Mouse (Mus musculus): ENCODE measurements around the gene Lmx1a.

Lmx1a gene

DNA sequence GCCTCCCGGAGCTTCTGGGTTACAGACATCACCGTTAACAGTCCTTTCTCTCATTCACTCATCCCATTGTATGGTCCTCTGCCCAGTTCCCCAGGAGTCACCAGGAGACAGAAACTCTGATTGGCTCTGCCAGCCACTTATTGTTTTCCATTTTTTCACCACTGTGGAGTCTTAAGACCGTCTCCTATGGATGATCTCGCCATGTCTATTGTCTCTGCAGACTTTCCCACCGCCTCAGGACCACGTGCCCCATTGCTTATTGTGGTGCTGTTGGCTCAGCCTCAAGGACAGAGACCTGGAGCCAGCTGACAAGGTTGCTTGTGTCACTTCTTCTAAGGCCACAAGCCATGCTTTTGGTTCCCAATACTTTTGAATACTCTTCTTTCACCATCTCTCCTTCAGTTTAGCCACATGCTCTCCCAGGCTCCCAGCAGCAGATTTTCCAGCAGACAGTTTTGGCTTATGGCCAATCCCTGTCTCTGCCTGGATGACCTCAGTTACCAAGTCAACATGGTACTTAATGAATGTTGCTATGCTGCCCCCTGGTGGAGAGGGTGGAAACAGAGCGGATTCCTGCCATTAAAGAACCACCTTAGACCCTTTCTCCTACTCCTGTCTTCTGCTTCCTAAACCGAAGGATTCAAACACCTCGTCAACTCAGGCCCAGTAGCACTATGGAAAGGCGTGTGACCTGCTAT lies 92.9 kb downstream of the Lmx1a start:
- DNase-seq (ENCODE audit: low spot score in 2 of 2): peak; percentile 19 to 25

DNA sequence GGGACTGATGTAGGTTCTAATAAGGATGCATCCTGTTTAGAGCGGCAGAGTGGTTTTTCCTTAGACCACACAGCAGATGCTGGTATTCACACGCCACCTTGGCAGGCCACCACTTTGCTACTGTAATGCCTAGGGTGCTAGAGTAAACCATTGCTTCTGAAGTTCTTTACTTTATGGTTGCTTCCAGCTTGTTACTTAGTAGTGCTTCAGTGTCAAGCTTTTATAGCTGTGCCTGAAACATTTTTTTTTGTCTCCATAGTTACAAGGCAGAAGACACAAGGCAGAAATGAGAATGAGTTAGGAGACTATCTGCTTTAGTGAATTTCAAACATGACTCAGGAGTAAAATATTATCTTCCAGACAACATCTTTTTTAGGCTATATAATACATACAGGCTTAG lies 95.0 kb downstream of the Lmx1a start:
- DNase-seq (ENCODE audit: low spot score in 2 of 2): no peak

DNA sequence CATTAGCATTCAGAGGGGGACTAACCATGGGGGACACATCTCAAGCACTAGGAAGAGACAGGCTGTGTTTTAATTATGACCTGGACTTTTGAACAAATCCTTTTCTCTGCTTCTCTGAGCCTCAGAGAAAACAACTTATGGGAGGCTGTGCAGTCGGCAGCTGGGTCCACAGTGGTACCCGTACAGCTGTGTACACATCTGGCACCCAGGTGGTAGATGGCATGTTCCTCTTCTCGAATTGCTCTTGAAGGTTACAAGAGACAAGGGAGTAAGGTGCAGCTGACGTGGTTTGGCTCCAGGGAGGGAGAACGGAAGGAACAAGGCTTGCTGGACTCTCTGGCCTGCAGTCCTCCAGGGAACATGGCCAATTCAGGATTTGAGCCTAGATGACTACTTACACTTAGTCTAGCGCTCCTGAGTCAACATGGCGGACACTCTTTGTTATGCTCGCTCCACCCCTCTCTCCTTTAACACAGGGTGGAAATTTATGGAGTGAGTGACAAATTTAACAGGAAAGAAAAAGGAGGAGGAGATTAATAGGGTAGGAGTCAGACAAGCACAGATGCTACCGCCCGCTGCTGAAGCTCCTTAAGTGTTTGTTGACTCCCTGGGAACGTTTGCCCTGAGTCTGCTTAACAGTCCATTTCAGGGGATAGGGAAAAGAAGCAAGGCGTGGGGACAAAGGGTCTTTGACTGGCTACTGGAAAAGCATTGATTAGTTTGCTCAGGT lies 99.8 kb downstream of the Lmx1a start:
- no peak for DNase-seq (ENCODE audit: low spot score in 2 of 2)

DNA sequence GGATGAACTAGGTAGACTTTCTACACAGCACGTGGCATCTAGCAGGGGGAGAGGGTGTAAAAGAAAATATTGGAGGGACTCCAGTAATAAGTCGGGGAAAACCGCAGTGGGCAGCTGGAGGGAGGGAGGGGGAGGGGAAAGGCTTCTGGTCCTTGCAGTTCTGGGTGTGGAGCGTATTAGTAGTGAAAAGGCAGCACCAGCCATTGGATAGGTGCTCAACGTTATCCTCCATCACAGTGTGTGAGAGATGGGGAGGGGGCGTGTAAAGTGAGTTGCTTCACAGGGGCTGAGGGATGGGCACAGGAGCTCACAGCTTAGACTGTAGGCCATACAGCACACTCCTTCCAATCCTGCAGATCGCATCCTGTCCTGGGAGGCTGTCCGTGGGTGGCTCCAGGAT lies 100.4 kb downstream of the Lmx1a start:
- DNase-seq (ENCODE audit: low spot score in 2 of 2): no peak

DNA sequence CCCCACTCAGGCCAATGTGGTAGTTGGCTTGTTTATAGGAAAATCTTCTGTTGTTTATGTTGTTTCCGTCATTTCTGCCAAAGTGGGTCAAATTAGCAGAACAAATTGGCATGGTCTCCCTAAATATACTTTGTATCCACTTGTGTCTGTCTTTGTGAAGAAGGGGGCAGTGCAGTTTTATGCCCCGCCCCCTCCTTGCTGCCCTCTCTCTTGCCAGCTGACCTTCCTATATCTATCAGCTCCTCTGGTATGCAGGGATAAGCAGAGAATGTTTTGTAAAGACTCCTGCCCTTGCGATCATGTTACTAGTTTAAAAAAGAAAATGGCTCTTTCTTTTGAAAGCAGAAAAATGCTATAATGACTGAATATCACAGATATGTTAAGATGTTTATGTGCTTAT lies 101.7 kb downstream of the Lmx1a start:
- DNase-seq (ENCODE audit: low spot score in 2 of 2): no peak

DNA sequence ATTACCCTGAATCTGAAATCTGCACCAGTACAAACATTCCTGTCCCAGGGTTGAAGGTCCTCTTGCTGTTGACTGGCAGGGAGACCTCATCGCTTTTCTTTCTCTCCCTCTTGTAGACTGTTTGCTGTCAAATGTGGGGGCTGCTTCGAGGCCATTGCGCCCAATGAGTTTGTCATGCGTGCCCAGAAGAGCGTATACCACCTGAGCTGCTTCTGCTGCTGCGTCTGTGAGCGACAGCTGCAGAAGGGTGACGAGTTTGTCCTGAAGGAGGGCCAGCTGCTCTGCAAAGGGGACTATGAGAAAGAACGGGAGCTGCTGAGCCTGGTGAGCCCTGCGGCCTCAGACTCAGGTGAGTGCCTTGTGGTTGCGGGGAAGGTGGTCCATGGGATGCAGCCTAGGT lies 102.2 kb downstream of the Lmx1a start:
- DNase-seq (ENCODE audit: low spot score in 2 of 2): no peak

DNA sequence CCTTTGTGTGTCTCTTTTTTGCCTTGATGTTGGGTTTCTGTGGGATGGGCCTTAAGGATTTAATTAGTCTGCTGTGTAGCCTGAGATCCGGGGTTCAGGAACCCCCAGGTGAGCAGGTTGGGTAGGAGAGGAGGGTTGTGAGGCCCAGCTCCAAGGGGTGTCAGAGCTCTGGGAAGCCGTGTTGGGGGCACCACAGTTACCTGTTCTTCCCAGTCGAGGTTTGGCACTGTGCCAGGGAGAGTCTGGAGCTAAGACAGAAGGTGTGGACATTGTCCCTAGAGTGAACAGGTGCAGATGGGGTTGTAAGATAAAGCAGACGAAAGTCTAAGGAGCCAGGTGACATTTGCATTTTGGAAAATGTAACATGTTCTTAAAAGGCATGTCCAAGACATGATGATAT lies 112.9 kb downstream of the Lmx1a start:
- no peak for DNase-seq (ENCODE audit: low spot score in 2 of 2)

DNA sequence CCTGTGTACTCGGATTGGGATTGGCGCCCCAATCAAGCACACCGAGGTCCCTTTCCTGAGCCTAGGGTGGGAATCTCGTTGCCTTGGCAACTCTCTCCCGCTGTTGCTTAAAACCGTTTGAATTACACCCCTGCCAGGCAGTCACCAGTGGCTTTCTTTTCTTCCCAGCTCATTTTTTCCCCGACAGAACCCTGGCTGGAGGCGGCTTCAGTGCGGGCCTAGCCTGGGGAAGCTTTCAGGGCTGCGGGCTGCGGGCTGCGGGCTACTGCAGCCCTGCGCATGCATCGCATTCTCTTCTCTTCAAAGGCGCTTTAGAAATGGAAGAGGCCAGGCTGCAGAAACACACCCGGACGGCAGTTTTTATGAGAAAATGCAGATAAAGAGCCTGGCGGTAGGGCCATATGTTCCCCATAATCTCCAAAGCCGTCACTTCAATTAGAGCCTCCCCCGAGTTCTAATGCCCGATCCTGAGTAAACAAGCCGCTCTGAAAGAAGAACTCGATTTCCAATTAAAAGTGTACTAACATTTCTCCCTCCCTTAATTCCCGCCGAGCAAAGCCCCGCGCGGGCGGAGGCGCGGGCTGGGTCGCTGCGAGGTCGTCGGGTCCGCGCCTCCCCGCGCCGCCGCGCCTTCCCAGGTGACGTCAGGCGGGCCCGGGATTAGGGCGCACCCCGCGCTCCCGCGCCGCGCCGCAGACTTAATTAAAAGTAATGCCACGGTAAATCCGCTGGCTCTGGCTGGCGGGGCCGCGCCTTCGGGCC lies 113.7 kb downstream of the Lmx1a start:
- no peak for DNase-seq (ENCODE audit: low spot score in 2 of 2)

DNA sequence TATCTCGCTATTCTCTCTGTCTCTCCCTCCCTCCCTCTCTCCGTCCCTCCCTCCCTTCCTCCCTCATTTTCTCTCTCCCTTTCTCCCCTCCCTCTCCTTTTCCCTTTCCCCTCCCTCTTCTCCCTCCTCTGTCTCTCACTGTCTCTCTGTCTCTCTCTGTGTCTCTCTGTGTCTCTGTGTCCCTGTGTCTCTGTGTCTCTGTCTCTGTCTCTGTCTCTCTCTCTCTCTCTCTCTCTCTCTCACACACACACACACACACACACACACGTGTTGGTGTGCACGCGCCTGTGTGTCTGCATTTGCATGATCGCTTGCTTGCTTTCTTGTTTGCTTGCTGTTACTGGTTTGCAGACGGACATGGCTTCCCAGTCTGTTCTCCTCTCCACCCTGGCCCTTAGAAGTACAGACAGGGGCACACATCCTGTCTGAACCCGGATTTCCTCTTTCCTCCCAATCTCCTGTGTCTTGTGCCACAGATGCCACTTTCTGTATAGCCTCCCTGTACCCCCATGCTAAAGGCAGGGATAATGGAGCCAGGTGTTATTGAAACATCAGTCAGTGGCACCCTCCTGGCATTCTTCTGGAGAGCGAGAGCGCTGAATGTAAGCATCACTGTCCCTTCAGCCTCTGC lies 114.4 kb downstream of the Lmx1a start:
- DNase-seq (ENCODE audit: low spot score in 2 of 2): no peak

DNA sequence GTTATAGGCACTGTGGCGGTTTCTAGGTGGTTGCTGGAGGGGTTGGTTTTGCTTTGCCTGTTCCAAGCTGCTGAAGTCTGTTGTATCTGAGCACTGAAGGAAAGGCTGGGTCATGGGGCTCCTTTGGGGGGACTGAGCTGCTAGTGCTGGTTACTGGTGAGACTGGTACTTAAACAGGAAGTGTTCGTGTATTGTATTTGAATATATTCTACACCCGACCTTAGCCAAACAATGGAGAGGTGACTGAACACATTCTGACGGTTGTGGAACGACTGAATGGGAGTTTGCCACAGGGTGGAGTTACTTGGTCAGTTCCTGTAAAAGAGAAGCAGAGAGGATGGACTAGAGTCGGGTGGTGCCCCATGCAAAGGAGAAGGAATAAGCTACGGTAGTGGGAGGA lies 115.8 kb downstream of the Lmx1a start:
- DNase-seq (ENCODE audit: low spot score in 2 of 2): no peak

DNA sequence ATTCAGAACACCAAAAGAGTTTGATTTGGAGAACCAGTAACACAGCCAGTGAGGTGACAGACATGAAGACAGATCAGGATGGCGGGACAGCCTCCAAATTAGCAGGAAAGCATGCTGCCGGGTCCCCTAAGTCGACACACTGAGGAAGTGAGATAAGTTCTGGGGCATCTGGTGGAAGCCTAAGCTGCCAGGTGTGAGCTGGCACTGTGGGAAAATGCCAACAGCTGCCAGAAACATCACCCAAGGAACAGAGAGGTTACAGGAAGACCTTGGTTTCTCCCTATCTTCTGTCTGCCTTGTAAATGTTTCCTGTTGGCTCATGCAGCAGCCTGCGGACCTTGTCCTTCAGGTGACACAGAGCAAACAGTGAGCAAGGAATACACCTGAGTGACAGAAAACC lies 122.1 kb downstream of the Lmx1a start:
- DNase-seq (ENCODE audit: low spot score in 2 of 2): no peak

DNA sequence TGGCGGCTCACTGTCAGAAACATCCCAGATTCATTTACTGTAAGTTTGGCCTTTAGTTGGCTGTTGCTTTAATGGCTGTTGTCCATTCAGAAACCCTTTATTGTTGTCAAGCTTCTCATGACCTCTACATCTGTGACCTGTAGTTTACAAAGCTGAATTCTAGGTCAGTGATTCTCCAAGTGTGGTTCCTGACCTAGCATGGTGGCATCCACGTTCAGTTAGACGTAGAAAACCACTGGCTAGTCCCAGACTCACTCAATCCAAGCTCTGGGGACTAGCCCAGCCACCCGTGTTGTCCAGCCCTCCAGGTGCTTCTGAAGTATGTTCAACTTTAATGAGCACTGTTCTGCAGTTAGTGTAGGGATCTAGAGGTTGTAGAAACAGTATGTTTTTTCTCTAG lies 126.1 kb downstream of the Lmx1a start:
- DNase-seq (ENCODE audit: low spot score in 2 of 2): no peak

DNA sequence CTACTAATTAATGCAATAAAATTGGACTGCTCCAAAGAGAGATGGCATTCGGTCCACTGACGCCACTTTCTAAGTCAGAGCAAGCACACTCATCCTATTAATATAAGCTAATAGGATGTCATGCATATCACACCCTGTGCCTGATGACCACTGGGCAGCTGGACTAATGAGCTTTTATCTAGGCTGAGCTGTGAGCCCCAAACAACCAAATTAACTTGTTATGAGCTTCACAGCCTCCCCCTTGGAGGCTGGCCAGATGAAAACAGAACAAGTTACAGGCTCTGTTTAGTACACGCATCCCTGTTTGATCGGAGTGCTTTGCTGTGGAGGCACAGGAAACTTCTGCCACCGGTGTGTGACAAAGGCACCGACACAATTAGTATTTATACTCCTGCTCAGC lies 128.0 kb downstream of the Lmx1a start:
- DNase-seq (ENCODE audit: low spot score in 2 of 2): no peak

DNA sequence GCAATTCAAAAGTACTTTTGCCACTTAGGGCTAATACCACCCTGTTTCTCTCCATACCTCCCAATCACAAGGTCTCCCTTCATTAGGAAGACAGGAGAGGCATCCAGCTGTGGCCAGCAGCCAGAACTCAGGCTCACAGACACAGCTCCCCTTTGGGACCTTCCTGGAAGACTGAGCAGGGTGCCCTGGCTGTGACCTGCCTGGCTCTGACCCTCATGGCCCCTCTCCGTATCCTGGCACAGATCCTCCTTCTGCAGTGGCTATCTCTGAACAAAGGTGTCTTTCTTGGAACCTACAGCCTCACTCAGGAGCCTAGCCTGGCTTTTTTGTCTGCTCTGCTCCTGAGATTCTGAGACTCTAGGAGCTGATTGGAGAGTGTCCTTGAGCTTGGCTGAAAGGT lies 128.6 kb downstream of the Lmx1a start:
- no peak for DNase-seq (ENCODE audit: low spot score in 2 of 2)

DNA sequence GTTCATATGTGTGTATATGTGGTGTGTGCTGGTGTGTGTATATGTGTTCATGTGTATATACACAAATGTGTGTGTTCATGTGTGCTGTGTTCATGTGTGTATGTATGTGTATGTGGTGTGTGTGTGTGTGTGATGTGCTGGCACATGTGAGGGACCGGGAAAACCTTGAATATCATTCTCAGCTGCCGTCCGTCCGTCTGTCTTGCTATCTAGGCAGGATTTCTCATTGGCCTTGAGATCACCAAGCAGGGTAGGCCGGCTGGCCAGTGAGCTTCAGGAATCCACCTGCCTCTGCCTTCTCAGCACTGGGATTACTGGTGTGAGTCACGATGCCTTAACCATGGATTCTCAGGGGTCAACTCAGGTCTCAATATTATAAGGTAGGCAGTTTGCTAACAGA lies 131.0 kb downstream of the Lmx1a start:
- DNase-seq (ENCODE audit: low spot score in 2 of 2): no peak

DNA sequence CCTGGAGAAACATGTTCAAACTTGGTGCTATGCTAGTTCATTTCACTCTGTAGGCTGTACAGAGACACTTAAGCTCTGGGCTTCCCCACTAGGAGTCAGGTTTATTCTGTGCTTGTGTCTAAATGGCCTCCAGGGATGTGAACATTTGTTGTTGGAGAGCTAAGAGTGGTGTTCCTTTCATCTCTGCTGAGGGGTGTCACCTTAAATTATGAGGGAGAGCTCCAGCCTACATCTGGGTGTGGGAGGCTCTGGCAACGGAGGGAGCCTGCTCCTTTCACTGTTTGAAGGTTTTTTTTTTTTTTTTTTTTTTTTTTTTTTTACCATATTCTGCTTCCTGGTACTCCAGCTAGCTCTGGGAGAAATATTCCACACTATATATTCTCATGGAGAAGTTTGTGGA lies 132.1 kb downstream of the Lmx1a start:
- no peak for DNase-seq (ENCODE audit: low spot score in 2 of 2)

DNA sequence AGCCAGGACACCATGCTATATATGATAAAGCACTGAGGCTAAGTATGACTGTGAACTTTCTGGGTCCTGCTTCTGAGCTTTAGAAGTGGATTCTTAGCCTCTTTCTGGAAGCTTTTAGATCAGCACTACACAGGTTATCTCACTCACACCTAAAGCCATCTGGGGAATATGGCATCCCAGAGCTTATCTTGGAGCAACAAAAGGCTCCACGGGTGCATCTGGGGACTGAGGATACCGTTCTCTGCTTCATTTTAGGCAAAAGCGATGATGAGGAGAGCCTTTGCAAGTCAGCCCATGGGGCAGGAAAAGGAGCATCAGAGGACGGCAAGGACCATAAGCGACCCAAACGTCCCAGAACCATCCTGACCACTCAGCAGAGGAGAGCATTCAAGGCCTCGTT lies 141.3 kb downstream of the Lmx1a start:
- no peak for DNase-seq (ENCODE audit: low spot score in 2 of 2)

DNA sequence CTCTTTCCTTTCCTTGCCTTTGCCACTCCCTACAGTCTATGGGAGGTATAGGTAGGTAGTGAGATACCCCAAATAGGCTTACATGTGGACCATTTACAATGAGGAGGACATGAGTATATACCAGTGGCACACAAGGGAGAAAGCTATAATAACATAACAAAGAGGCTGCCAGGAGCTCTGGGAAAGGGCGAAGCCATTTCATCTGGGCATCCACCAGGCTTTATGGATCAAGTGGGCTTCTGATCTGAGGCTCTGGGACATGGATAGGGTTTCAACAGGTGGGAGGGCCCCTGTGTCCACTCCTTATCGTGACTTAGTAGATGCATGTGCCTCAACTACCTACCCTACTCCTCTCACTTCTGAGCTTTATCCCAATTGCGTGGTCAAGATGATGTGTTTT lies 142.6 kb downstream of the Lmx1a start:
- no peak for DNase-seq (ENCODE audit: low spot score in 2 of 2)

DNA sequence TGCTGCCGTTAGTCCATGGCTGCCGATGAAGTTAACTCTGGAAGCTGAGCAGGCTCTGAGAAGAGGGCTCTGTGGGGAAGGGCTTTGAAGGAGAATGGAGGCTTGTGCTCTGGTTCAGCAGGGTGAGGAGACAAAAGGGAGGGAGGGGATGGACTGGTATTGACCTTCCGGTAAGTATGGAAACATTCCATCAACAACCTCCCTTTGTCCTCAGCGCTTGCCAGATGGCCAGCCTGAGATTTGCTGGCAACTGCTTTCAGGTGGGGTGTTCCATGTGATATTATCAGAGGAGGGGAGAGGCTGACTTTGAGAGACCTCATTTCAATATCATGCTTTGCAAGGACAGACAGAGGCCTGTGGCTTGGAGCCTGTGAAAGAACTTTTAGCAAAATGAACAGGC lies 165.8 kb downstream of the Lmx1a start:
- no peak for DNase-seq (ENCODE audit: low spot score in 2 of 2)

DNA sequence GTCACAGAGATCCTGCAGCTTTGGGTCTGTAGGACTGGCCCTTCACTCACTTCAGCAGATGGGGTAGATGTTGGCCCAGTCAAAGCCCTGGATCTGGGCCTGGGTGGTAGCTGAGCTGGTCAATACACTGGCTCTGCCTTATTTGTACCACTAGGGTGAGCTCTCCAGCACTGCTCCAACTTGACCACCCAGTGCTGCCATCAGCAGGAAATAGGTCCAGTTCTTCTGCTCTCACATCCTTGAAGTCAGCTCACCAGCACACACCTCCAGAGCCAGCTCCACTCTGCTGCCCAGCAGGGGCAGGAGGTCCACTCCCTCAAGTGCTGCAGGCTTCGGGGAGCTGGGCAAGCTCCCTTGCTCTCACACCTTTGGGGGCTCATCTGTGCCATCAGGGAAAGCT lies 183.0 kb downstream of the Lmx1a start:
- no peak for DNase-seq (ENCODE audit: low spot score in 2 of 2)

DNA sequence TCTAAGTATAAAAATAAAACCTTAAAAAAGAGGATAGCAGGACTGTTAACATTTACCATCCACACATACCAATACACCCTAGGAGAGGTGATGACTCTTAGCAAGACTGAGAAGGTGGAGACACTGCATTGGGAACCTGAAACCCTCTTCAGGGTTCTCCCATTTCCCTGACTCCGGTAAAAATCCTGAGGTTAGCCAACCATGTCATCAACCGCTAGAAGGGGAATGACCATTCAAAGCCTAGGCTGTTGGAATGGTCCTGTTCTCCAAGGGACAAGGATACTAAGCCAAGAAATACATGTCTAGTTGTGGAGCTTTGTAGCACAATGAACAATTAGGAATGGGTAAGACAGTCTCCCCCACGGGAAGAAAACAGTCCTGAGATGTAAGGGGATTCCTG lies 185.1 kb downstream of the Lmx1a start:
- no peak for DNase-seq (ENCODE audit: low spot score in 2 of 2)

DNA sequence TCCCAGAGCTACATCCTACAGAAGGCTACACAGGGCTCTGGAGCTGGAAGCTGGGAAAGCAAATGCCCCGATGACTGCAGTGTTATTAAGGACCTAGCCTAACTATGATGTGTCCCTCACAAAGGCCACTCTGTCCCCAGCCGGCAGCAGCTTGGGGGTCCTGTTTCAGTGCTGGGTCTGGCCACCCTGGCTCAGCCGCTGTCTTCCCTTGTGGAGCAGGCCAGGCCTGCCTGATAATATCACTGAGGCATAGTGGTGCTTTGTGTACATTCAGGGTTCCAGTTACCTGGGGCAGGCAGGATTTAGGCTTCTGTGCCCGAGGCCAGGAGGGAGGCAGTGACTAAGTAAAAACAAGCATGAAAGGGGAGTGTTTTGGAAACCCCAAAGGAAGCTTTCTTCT lies 188.9 kb downstream of the Lmx1a start:
- DNase-seq (ENCODE audit: low spot score in 2 of 2): no peak

DNA sequence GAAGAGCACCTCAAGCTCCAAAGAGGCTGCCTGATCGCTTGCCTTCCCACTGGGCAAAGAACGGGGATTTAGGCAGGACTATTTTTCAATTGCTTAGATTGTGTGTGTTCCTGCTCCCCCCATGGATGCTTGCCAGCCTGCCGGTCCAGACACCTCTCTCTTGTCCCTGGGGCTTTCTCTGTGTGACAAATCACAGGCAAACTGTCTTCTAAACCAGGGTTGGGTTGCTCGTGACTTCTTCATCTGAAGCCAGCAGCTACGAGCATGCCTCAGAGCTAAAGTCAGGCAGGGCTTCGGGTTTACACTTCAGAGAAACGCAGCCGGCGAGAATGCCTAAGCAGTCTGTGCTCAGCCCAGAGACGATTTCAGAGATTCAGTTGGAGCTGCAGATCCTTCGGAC lies 189.3 kb downstream of the Lmx1a start:
- no peak for DNase-seq (ENCODE audit: low spot score in 2 of 2)
